Mouse (Mus musculus): ENCODE data around the gene Adgre1. TPM values are rescaled to one million over a fixed set of nuclear protein-coding genes. Genes with fewer than 3 reads are reported as not detected.

Adgre1 gene
- polyA plus RNA-seq, 1 experiment: 1,753 TPM

- no peak for TF ChIP-seq POLR2A (IDR thresholded peaks at IDR 0.05; ENCODE audit: borderline replicate concordance, low read depth, low read length)
- TF ChIP-seq CTCF (IDR thresholded peaks at IDR 0.05; ENCODE audit: low read depth, low read length): no peak
- peaks cover 60% of the 10 kb centered on the region for H3K4me1 ChIP-seq (ENCODE audit: control insufficient read depth, insufficient read depth, low read length)
- H3K27ac ChIP-seq (ENCODE audit: insufficient read depth, low read depth, low read length): peak overlapping the region; percentile 99
- peak overlapping the region; percentile 27; the same call in 1 of the 2 replicates for H3K4me3 ChIP-seq (ENCODE audit: insufficient read depth, low read length)
These were observed 20.5 kb upstream of the Adgre1 start for GRCm38 (mm10) chr17:57337996-57338395.

DNA sequence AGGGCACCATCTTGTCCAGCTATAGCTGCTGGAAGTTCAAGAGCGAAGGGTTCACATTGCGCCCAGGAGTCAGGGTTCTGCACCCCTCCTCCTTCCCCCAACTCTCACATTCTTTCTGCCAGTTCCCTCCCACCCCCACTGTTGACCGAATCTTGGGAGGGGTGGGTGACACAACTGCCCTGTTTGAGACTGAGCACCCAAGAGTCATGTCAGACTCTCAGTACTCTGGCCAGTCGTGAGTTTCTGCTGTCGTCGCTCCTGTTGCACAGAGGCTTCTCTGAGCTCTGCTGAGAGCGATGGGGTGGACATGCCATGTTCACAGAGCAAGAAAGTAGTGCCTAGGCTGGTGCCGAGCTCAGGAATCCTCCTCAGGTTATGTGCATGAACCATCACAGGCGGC, 19.2 kb upstream of the Adgre1 start:
- peak overlapping the region; percentile 99 for H3K27ac ChIP-seq (ENCODE audit: insufficient read depth, low read depth, low read length)

GRCm38 (mm10) chr17:57341568-57341967, 16.9 kb upstream of the Adgre1 start:
- H3K4me1 ChIP-seq (ENCODE audit: control insufficient read depth, insufficient read depth, low read length): peaks cover 68% of the 10 kb centered on the region
- H3K4me3 ChIP-seq (ENCODE audit: insufficient read depth, low read length): no peak overlapping the region
- TF ChIP-seq CTCF (IDR thresholded peaks at IDR 0.05; ENCODE audit: low read depth, low read length) (no peak), POLR2A (IDR thresholded peaks at IDR 0.05; ENCODE audit: borderline replicate concordance, low read depth, low read length) (no peak)
- peak overlapping the region; percentile 85 for H3K27ac ChIP-seq (ENCODE audit: insufficient read depth, low read depth, low read length)

More for the DNA sequence above, 19.2 kb upstream of the Adgre1 start:
- Histone ChIP-seq H3K4me1 (ENCODE audit: control insufficient read depth, insufficient read depth, low read length) (peaks cover 69% of the 10 kb centered on the region), H3K4me3 (ENCODE audit: insufficient read depth, low read length) (peak overlapping the region; percentile 14; the same call in 1 of the 2 replicates)
- TF ChIP-seq CTCF (IDR thresholded peaks at IDR 0.05; ENCODE audit: low read depth, low read length) (no peak), POLR2A (IDR thresholded peaks at IDR 0.05; ENCODE audit: borderline replicate concordance, low read depth, low read length) (no peak)

GRCm38 (mm10) chr17:57344029-57344707, 14.3 kb upstream of the Adgre1 start:
- Histone ChIP-seq H3K4me3 (ENCODE audit: insufficient read depth, low read length) (0 out of 2 replicates have a peak overlapping the region, but pooled peaks have one; percentile 6), H3K4me1 (ENCODE audit: control insufficient read depth, insufficient read depth, low read length) (peaks cover 66% of the 10 kb centered on the region), H3K27ac (ENCODE audit: insufficient read depth, low read depth, low read length) (peak overlapping the region; percentile 99)
- TF ChIP-seq POLR2A (IDR thresholded peaks at IDR 0.05; ENCODE audit: borderline replicate concordance, low read depth, low read length) (no peak), CTCF (IDR thresholded peaks at IDR 0.05; ENCODE audit: low read depth, low read length) (no peak)

DNA sequence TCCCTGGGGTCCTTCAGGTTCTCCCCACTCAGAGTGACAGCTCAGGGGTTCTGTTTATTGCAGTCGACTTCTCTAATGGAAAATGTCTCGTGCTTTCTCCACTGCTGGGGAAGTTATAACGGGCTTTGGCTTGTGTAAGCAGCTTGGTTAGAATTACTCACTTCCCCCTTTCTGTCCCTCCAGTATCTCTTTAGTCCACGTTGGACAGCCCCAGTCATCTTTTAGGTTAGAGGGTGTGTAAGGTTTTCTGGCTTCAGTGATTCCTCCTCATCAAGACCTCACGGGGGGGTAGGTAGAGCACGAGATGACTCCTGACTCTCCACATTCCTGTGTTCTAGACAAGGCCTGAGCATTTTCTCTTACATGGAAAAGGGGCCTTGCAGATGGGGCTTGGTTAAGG, 11.5 kb upstream of the Adgre1 start:
- peaks cover 54% of the 10 kb centered on the region for H3K4me1 ChIP-seq (ENCODE audit: control insufficient read depth, insufficient read depth, low read length)
- no peak overlapping the region for H3K4me3 ChIP-seq (ENCODE audit: insufficient read depth, low read length)
- H3K27ac ChIP-seq (ENCODE audit: insufficient read depth, low read depth, low read length): peak overlapping the region; percentile 99
- no peak for TF ChIP-seq CTCF (IDR thresholded peaks at IDR 0.05; ENCODE audit: low read depth, low read length)
- no peak for TF ChIP-seq POLR2A (IDR thresholded peaks at IDR 0.05; ENCODE audit: borderline replicate concordance, low read depth, low read length)

GRCm38 (mm10) chr17:57347781-57348180, 10.7 kb upstream of the Adgre1 start:
- no peak overlapping the region for H3K4me3 ChIP-seq (ENCODE audit: insufficient read depth, low read length)
- TF ChIP-seq POLR2A (IDR thresholded peaks at IDR 0.05; ENCODE audit: borderline replicate concordance, low read depth, low read length) (no peak), CTCF (IDR thresholded peaks at IDR 0.05; ENCODE audit: low read depth, low read length) (no peak)
- H3K4me1 ChIP-seq (ENCODE audit: control insufficient read depth, insufficient read depth, low read length): peaks cover 47% of the 10 kb centered on the region
- peak overlapping the region; percentile 99 for H3K27ac ChIP-seq (ENCODE audit: insufficient read depth, low read depth, low read length)

DNA sequence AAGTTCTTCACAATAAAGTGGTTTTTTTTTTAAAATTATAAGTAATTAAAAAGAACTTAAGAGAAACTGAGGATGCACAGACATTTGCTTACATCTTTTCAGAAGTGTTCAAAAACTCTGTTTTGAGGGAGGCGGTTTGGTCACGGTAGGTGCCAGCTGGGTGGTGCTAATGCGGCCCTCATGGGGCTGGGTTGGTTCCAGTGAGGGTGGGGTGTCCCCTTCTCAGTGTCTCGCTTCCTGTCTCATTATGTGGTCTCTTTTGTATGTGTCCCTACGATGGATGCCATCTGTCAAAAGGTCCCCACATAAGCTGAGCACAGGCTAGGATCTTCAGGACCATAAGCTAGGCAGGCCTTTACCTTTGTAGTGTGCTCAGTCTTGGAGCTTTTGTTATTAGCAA, 9.4 kb upstream of the Adgre1 start:
- peaks cover 38% of the 10 kb centered on the region for H3K4me1 ChIP-seq (ENCODE audit: control insufficient read depth, insufficient read depth, low read length)
- H3K4me3 ChIP-seq (ENCODE audit: insufficient read depth, low read length): no peak overlapping the region
- TF ChIP-seq CTCF (IDR thresholded peaks at IDR 0.05; ENCODE audit: low read depth, low read length) (no peak), POLR2A (IDR thresholded peaks at IDR 0.05; ENCODE audit: borderline replicate concordance, low read depth, low read length) (no peak)
- peak overlapping the region; percentile 28; the same call in 1 of the 2 replicates for H3K27ac ChIP-seq (ENCODE audit: insufficient read depth, low read depth, low read length)

GRCm38 (mm10) chr17:57350212-57350611, 8.3 kb upstream of the Adgre1 start:
- Histone ChIP-seq H3K4me1 (ENCODE audit: control insufficient read depth, insufficient read depth, low read length) (peaks cover 28% of the 10 kb centered on the region), H3K4me3 (ENCODE audit: insufficient read depth, low read length) (no peak overlapping the region), H3K27ac (ENCODE audit: insufficient read depth, low read depth, low read length) (no peak overlapping the region)
- no peak for TF ChIP-seq CTCF (IDR thresholded peaks at IDR 0.05; ENCODE audit: low read depth, low read length)
- no peak for TF ChIP-seq POLR2A (IDR thresholded peaks at IDR 0.05; ENCODE audit: borderline replicate concordance, low read depth, low read length)

DNA sequence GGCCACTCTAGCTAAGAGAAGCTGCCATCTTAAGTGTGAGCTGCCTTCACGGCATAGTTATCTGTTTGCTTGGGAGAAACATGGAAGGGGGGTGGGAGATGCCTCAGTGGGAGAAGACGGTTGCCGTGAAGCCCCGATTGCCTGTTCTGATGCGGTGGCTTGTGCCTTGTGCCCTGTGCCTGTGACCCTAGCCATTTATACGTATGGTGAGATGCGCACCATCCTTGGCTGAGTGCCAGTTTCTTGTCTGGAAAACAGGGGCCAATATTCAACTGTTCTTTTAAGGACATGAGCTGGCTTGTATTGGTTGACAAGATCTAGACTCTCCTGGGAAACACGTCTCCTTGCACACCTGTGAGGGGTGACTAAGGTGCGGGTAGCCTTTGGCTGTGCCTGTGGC, 7.4 kb upstream of the Adgre1 start:
- H3K27ac ChIP-seq (ENCODE audit: insufficient read depth, low read depth, low read length): no peak overlapping the region
- peaks cover 28% of the 10 kb centered on the region for H3K4me1 ChIP-seq (ENCODE audit: control insufficient read depth, insufficient read depth, low read length)
- H3K4me3 ChIP-seq (ENCODE audit: insufficient read depth, low read length): no peak overlapping the region
- no peak for TF ChIP-seq CTCF (IDR thresholded peaks at IDR 0.05; ENCODE audit: low read depth, low read length)
- no peak for TF ChIP-seq POLR2A (IDR thresholded peaks at IDR 0.05; ENCODE audit: borderline replicate concordance, low read depth, low read length)

GRCm38 (mm10) chr17:57359485-57360241, 1.2 kb downstream of the Adgre1 start:
- Histone ChIP-seq H3K4me3 (ENCODE audit: insufficient read depth, low read length) (peak overlapping the region; percentile 65), H3K4me1 (ENCODE audit: control insufficient read depth, insufficient read depth, low read length) (peaks cover 21% of the 10 kb centered on the region), H3K27ac (ENCODE audit: insufficient read depth, low read depth, low read length) (peak overlapping the region; percentile 94)
- no peak for TF ChIP-seq CTCF (IDR thresholded peaks at IDR 0.05; ENCODE audit: low read depth, low read length)
- no peak for TF ChIP-seq POLR2A (IDR thresholded peaks at IDR 0.05; ENCODE audit: borderline replicate concordance, low read depth, low read length)

Other genes with a start within 250 kb of the Adgre1 start
- gene Cd70, start 208.9 kb upstream of the Adgre1 start, polyA plus RNA-seq (2012; ENCODE audit: insufficient read depth, insufficient read length, missing spikeins): not detected in 2 replicates
- gene Tnfsf14, start 164.5 kb upstream of the Adgre1 start, polyA plus RNA-seq (2012; ENCODE audit: insufficient read depth, insufficient read length, missing spikeins): 3.5 and 3.8 TPM in 2 replicates
- 89.2 and 101 TPM in 2 replicates for gene C3, start 130.6 kb upstream of the Adgre1 start, polyA plus RNA-seq (2012; ENCODE audit: insufficient read depth, insufficient read length, missing spikeins)
- 60.4 and 60.7 TPM in 2 replicates for gene Gpr108, start 110.2 kb upstream of the Adgre1 start, polyA plus RNA-seq (2012; ENCODE audit: insufficient read depth, insufficient read length, missing spikeins)
- gene Trip10, start 109.2 kb upstream of the Adgre1 start, polyA plus RNA-seq (2012; ENCODE audit: insufficient read depth, insufficient read length, missing spikeins): 24.6 and 26.6 TPM in 2 replicates
- 128 and 138 TPM in 2 replicates for gene Vav1, start 79.6 kb upstream of the Adgre1 start, polyA plus RNA-seq (2012; ENCODE audit: insufficient read depth, insufficient read length, missing spikeins)
- gene Vmn2r120, start 186.8 kb downstream of the Adgre1 start, polyA plus RNA-seq (2012; ENCODE audit: insufficient read depth, insufficient read length, missing spikeins): not detected in 2 replicates

All from bone marrow macrophage, adult 2 months (primary cell).